Mouse (Mus musculus) heart, postnatal 25 days (tissue): ENCODE measurements at regions not wholly inside any gene's neighbourhood (a gene's known extent, or its start where the extent isn't known, plus 50 kb on each side); places are given as distances from the start of the nearest gene placed in this dataset.

Experiments used
- DNase-seq: peaks from one replicate; pipeline ENCODE4 v3.0.0; 2022; ENCODE audit warnings: low spot score
- intact Hi-C: fragments of 180-260 bp; cut with DNase I; formaldehyde crosslinking; loops from one replicate; pipeline ENCODE4 v1.15.1; 2025

- DNase-seq = no peak
- intact Hi-C loops = no loop called here
Observed at GRCm38 (mm10) chr19:14740936-14741335, 143.1 kb upstream of the Tle4 start.

- intact Hi-C loops = no loop called here
- DNase-seq = no peak
Observed at GRCm38 (mm10) chr19:14740139-14740538, 142.3 kb upstream of the Tle4 start.

GRCm38 (mm10) chr19:14736514-14736913, 138.7 kb upstream of the Tle4 start:
- no peak for DNase-seq
- intact Hi-C loops = no loop called here

- intact Hi-C loops = no loop called here
- DNase-seq = no peak
Observed at GRCm38 (mm10) chr19:14725329-14725728, 127.5 kb upstream of the Tle4 start.

- DNase-seq = no peak
- intact Hi-C loops = no loop called here
Observed at GRCm38 (mm10) chr19:14724637-14725036, 126.8 kb upstream of the Tle4 start.

GRCm38 (mm10) chr19:14705791-14706190, 107.9 kb upstream of the Tle4 start:
- intact Hi-C loops = no loop called here

GRCm38 (mm10) chr19:14701116-14701515, 103.3 kb upstream of the Tle4 start:
- intact Hi-C loops = no loop called here

More at GRCm38 (mm10) chr19:14705791-14706190, 107.9 kb upstream of the Tle4 start:
- DNase-seq = no peak

GRCm38 (mm10) chr19:14695369-14695768, 97.5 kb upstream of the Tle4 start:
- DNase-seq = no peak
- intact Hi-C loops = loop anchor here (10.0 kb wide), 1 partner anchor 711 kb away; no protein-coding TSS in a partner anchor

More at GRCm38 (mm10) chr19:14701116-14701515, 103.3 kb upstream of the Tle4 start:
- DNase-seq = no peak

- intact Hi-C loops = loop anchor here (10.0 kb wide), 1 partner anchor 707 kb away; no protein-coding TSS in a partner anchor
- no peak for DNase-seq
Observed at GRCm38 (mm10) chr19:14692183-14692582, 94.3 kb upstream of the Tle4 start.

- no peak for DNase-seq
- intact Hi-C loops = no loop called here
Observed at GRCm38 (mm10) chr19:14685628-14686027, 87.8 kb upstream of the Tle4 start.

GRCm38 (mm10) chr19:14684669-14685068, 86.8 kb upstream of the Tle4 start:
- no peak for DNase-seq
- intact Hi-C loops = no loop called here

- DNase-seq = no peak
- intact Hi-C loops = no loop called here
Observed at GRCm38 (mm10) chr19:14681306-14681705, 83.5 kb upstream of the Tle4 start.

GRCm38 (mm10) chr19:14679776-14680175, 81.9 kb upstream of the Tle4 start:
- intact Hi-C loops = no loop called here
- no peak for DNase-seq

- DNase-seq = no peak
- intact Hi-C loops = no loop called here
Observed at GRCm38 (mm10) chr19:14678584-14678983, 80.7 kb upstream of the Tle4 start.

GRCm38 (mm10) chr19:14676929-14677328, 79.1 kb upstream of the Tle4 start:
- DNase-seq = no peak
- intact Hi-C loops = no loop called here

- intact Hi-C loops = no loop called here
- DNase-seq = no peak
Observed at GRCm38 (mm10) chr19:14670821-14671104, 72.9 kb upstream of the Tle4 start.

- intact Hi-C loops = no loop called here
- no peak for DNase-seq
Observed at GRCm38 (mm10) chr19:14670078-14670820, 72.4 kb upstream of the Tle4 start.

GRCm38 (mm10) chr19:14668512-14669181, 70.8 kb upstream of the Tle4 start:
- no peak for DNase-seq
- intact Hi-C loops = no loop called here

GRCm38 (mm10) chr19:14664682-14665417, 67.0 kb upstream of the Tle4 start:
- no peak for DNase-seq
- intact Hi-C loops = no loop called here

- intact Hi-C loops = no loop called here
- no peak for DNase-seq
Observed at GRCm38 (mm10) chr19:14664096-14664586, 66.3 kb upstream of the Tle4 start.

- intact Hi-C loops = no loop called here
- no peak for DNase-seq
Observed at GRCm38 (mm10) chr19:14663350-14663749, 65.5 kb upstream of the Tle4 start.
